Mouse (Mus musculus): ENCODE measurements at regions not wholly inside any gene's neighbourhood (a gene's known extent, or its start where the extent isn't known, plus 50 kb on each side); places are given as distances from the start of the nearest gene placed in this dataset.

GRCm38 (mm10) chr8:127814785-127815523, 543.5 kb upstream of the Nrp1 start:
- WGBS = 80% methylated on average over 9 of the region's 9 CpGs
- H3K9ac ChIP-seq (ENCODE audit: low read depth, low read length) = no peak overlapping the region

GRCm38 (mm10) chr8:127820741-127821170, 537.6 kb upstream of the Nrp1 start:
- no peak for TF ChIP-seq CTCF (IDR thresholded peaks at IDR 0.05; ENCODE audit: low read depth)
- Histone ChIP-seq H3K27ac (no peak overlapping the region), H3K4me1 (replicated peaks; ENCODE audit: insufficient read depth, low read length) (no peaks in the 10 kb centered on the region), H3K36me3 (ENCODE audit: insufficient read depth, low read length) (no peaks in the 10 kb centered on the region), H3K9ac (ENCODE audit: low read depth, low read length) (no peak overlapping the region), H3K4me2 (ENCODE audit: low read length) (no peak overlapping the region), H3K27me3 (ENCODE audit: insufficient read depth, low read length) (no peaks in the 10 kb centered on the region), H3K4me3 (replicated peaks; ENCODE audit: low read depth, low read length) (no peak overlapping the region), H3K9me3 (replicated peaks; ENCODE audit: low read length) (no peaks in the 10 kb centered on the region)
- ATAC-seq (replicated peaks; ENCODE audit: low FRiP score, low read depth) = no peak
- WGBS = 26% methylated on average over 1 of the region's 1 CpGs
- no peak for DNase-seq (ENCODE audit: low spot score)

More at GRCm38 (mm10) chr8:127814785-127815523, 543.5 kb upstream of the Nrp1 start:
- Histone ChIP-seq H3K27ac (no peak overlapping the region), H3K4me1 (replicated peaks; ENCODE audit: insufficient read depth, low read length) (no peaks in the 10 kb centered on the region), H3K4me2 (ENCODE audit: low read length) (no peak overlapping the region), H3K9me3 (replicated peaks; ENCODE audit: low read length) (no peaks in the 10 kb centered on the region), H3K4me3 (replicated peaks; ENCODE audit: low read depth, low read length) (no peak overlapping the region), H3K27me3 (ENCODE audit: insufficient read depth, low read length) (no peaks in the 10 kb centered on the region), H3K36me3 (ENCODE audit: insufficient read depth, low read length) (no peaks in the 10 kb centered on the region)
- no peak for TF ChIP-seq CTCF (IDR thresholded peaks at IDR 0.05; ENCODE audit: low read depth)
- no peak for DNase-seq (ENCODE audit: low spot score)
- no peak for ATAC-seq (replicated peaks; ENCODE audit: low FRiP score, low read depth)

GRCm38 (mm10) chr8:127821646-127822045, 536.8 kb upstream of the Nrp1 start:
- H3K27ac ChIP-seq = no peak overlapping the region
- H3K4me3 ChIP-seq (replicated peaks; ENCODE audit: low read depth, low read length) = no peak overlapping the region
- no peaks in the 10 kb centered on the region for H3K27me3 ChIP-seq (ENCODE audit: insufficient read depth, low read length)
- H3K4me2 ChIP-seq (ENCODE audit: low read length) = no peak overlapping the region
- no peak for TF ChIP-seq CTCF (IDR thresholded peaks at IDR 0.05; ENCODE audit: low read depth)
- no peaks in the 10 kb centered on the region for H3K9me3 ChIP-seq (replicated peaks; ENCODE audit: low read length)
- H3K9ac ChIP-seq (ENCODE audit: low read depth, low read length) = no peak overlapping the region
- H3K4me1 ChIP-seq (replicated peaks; ENCODE audit: insufficient read depth, low read length) = no peaks in the 10 kb centered on the region
- ATAC-seq (replicated peaks; ENCODE audit: low FRiP score, low read depth) = no peak
- no peaks in the 10 kb centered on the region for H3K36me3 ChIP-seq (ENCODE audit: insufficient read depth, low read length)
- no peak for DNase-seq (ENCODE audit: low spot score)
- 44% methylated on average over 1 of the region's 1 CpGs for WGBS

GRCm38 (mm10) chr8:127825041-127825440, 533.4 kb upstream of the Nrp1 start:
- H3K27me3 ChIP-seq (ENCODE audit: insufficient read depth, low read length) = no peaks in the 10 kb centered on the region
- DNase-seq (ENCODE audit: low spot score) = no peak
- no peak overlapping the region for H3K4me3 ChIP-seq (replicated peaks; ENCODE audit: low read depth, low read length)
- 89% methylated on average over 2 of the region's 2 CpGs for whole genome bisulfite sequencing
- no peak overlapping the region for H3K9ac ChIP-seq (ENCODE audit: low read depth, low read length)
- H3K27ac ChIP-seq = no peak overlapping the region
- TF ChIP-seq CTCF (IDR thresholded peaks at IDR 0.05; ENCODE audit: low read depth) = no peak
- no peak for ATAC-seq (replicated peaks; ENCODE audit: low FRiP score, low read depth)
- no peaks in the 10 kb centered on the region for H3K36me3 ChIP-seq (ENCODE audit: insufficient read depth, low read length)
- H3K9me3 ChIP-seq (replicated peaks; ENCODE audit: low read length) = no peaks in the 10 kb centered on the region
- H3K4me2 ChIP-seq (ENCODE audit: low read length) = no peak overlapping the region
- no peaks in the 10 kb centered on the region for H3K4me1 ChIP-seq (replicated peaks; ENCODE audit: insufficient read depth, low read length)

GRCm38 (mm10) chr8:127827826-127828225, 530.6 kb upstream of the Nrp1 start:
- no peak overlapping the region for H3K4me3 ChIP-seq (replicated peaks; ENCODE audit: low read depth, low read length)
- no peaks in the 10 kb centered on the region for H3K27me3 ChIP-seq (ENCODE audit: insufficient read depth, low read length)
- H3K4me1 ChIP-seq (replicated peaks; ENCODE audit: insufficient read depth, low read length) = no peaks in the 10 kb centered on the region
- WGBS = 76% methylated on average over 5 of the region's 5 CpGs
- H3K9ac ChIP-seq (ENCODE audit: low read depth, low read length) = no peak overlapping the region
- H3K9me3 ChIP-seq (replicated peaks; ENCODE audit: low read length) = no peaks in the 10 kb centered on the region
- DNase-seq (ENCODE audit: low spot score) (no peak), ATAC-seq (replicated peaks; ENCODE audit: low FRiP score, low read depth) (no peak)
- H3K4me2 ChIP-seq (ENCODE audit: low read length) = no peak overlapping the region
- H3K36me3 ChIP-seq (ENCODE audit: insufficient read depth, low read length) = no peaks in the 10 kb centered on the region
- TF ChIP-seq CTCF (IDR thresholded peaks at IDR 0.05; ENCODE audit: low read depth) = no peak
- H3K27ac ChIP-seq = no peak overlapping the region

DNA sequence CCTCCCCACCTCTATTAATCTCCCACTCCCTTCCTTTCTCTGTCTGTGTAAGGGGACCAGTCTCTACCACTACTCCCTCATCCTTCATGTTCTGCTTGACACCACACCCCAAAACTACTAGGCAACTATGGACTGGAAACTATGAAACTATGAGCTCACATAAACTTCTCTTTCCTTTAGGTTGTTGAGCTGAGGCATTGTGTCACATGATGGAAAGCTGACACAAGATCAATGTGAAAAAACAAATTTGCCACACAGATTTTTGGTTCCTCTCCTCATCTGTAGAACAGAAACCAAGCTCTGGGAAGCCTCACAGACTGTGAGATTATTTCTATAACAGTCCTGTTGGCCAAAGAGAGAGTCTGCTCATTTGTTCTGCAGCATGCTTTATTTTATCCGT, 528.7 kb upstream of the Nrp1 start:
- Histone ChIP-seq H3K9me3 (replicated peaks; ENCODE audit: low read length) (no peaks in the 10 kb centered on the region), H3K9ac (ENCODE audit: low read depth, low read length) (no peak overlapping the region), H3K4me2 (ENCODE audit: low read length) (no peak overlapping the region), H3K4me1 (replicated peaks; ENCODE audit: insufficient read depth, low read length) (no peaks in the 10 kb centered on the region), H3K27ac (no peak overlapping the region), H3K27me3 (ENCODE audit: insufficient read depth, low read length) (no peaks in the 10 kb centered on the region), H3K36me3 (ENCODE audit: insufficient read depth, low read length) (no peaks in the 10 kb centered on the region), H3K4me3 (replicated peaks; ENCODE audit: low read depth, low read length) (no peak overlapping the region)
- WGBS = 89% methylated on average over 1 of the region's 1 CpGs
- ATAC-seq (replicated peaks; ENCODE audit: low FRiP score, low read depth) (no peak), DNase-seq (ENCODE audit: low spot score) (no peak)
- TF ChIP-seq CTCF (IDR thresholded peaks at IDR 0.05; ENCODE audit: low read depth) = no peak

- Histone ChIP-seq H3K9ac (ENCODE audit: low read depth, low read length) (no peak overlapping the region), H3K27ac (no peak overlapping the region), H3K36me3 (ENCODE audit: insufficient read depth, low read length) (no peaks in the 10 kb centered on the region), H3K9me3 (replicated peaks; ENCODE audit: low read length) (no peaks in the 10 kb centered on the region), H3K27me3 (ENCODE audit: insufficient read depth, low read length) (no peaks in the 10 kb centered on the region), H3K4me1 (replicated peaks; ENCODE audit: insufficient read depth, low read length) (no peaks in the 10 kb centered on the region), H3K4me3 (replicated peaks; ENCODE audit: low read depth, low read length) (no peak overlapping the region), H3K4me2 (ENCODE audit: low read length) (no peak overlapping the region)
- ATAC-seq (replicated peaks; ENCODE audit: low FRiP score, low read depth) (no peak), DNase-seq (ENCODE audit: low spot score) (peak; percentile 36)
- no peak for TF ChIP-seq CTCF (IDR thresholded peaks at IDR 0.05; ENCODE audit: low read depth)
- 68% methylated on average over 3 of the region's 3 CpGs for WGBS
These were observed 524.4 kb upstream of the Nrp1 start for GRCm38 (mm10) chr8:127834006-127834405.
